Mouse (Mus musculus) cerebellum, adult 2 months (tissue): Measurements from ENCODE around the gene Olfr1366.

Experiments used
- CTCF ChIP-seq: fragments of 200-500 bp; IDR thresholded peaks from 2 replicates; pipeline ENCODE4 v1.5.1; 2011; ENCODE audit warnings: low read depth, mild to moderate bottlenecking, control low read depth, low read length, moderate library complexity, borderline replicate concordance; ENCODE audit not compliant: insufficient read depth
- POLR2A ChIP-seq: fragments of 200-500 bp; IDR thresholded peaks from 2 replicates; pipeline ENCODE4 v1.6.1; 2011; ENCODE audit warnings: low read length, control low read depth, borderline replicate concordance; ENCODE audit not compliant: insufficient read depth

DNA sequence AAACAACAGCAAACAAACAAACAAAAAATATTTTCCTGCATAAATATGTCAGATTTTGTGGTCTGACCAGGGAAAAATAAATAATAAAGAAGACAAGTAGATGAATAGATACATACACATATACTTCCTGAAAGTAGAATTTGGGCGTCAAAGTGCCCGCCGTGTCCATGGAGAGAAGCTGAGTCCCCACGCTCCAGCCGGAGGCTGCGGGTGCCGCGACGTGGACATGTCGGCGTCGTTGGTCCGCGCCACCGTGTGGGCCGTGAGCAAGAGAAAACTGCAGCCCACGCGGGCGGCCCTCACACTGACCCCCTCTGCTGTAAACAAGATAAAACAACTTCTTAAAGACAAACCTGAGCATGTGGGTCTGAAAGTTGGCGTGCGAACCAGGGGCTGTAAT is 47.5 kb downstream of the Olfr1366 start, which contains the start of gene AK157302:
- no peak for TF ChIP-seq CTCF
- TF ChIP-seq POLR2A: no peak
